Mouse (Mus musculus) lung, postnatal 14 days (tissue): ENCODE measurements around the gene Opcml.

Experiments
- DNase-seq: peaks from one replicate; pipeline ENCODE4 v3.0.0; 2021

Gene Opcml

DNA sequence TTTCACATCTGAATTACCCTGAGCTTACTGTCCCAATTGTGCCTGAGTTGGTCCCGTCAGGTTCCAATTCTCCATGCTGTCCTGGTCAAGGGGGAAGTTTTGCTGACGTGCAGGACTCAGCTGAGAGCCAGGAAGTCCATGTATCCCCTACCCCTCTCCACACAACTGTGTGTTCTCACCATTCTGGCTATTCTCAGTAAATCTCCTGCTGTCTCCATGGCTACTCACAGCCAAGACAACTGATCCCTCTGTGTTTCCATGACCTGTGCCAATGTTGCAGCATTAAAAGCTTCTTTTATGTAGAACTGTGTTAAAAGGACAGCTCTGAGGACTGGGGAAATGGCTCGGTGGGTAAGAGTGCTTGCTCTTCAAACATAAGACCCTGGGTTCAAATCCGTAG, 373.4 kb downstream of the Opcml start:
- no peak for DNase-seq

DNA sequence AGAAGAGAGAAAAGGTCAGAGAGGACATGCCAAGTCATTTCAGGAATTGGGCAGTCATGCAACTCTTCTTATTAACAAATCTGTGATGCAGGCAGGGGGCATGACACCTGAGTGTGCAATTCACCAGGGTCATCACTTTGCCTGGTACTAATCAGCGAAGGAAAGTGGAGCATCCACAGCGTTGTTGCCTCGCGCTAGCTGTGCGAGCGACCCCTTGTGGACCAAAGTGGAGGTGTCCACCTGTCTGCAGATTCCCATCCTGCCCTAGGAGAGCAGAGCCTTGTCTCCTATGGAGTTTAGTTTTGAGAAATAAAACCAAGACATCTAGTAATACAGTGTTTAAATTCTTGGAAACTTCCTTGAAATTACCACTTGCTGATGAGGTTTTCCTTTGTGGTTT, 381.3 kb downstream of the Opcml start:
- DNase-seq, result peak; percentile 52

DNA sequence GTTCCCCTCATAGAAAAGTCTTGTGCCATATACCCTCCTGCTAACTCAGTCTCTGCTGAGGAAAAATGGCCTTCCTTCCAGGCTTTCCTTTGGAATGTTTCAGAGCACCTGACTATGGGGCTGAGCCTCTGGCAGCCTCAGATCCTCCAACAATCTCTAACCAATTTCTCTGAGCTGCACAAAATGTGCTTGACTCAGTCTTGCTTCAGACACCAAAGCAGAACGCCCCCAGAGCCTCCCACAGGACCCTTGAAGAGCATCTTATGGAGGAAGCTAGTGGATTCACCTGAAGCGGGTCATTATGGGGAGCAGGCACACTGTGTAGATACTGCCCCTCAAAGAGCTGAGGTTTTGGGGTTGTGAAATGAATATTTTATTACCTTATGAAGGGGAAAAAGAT, 386.5 kb downstream of the Opcml start:
- no peak for DNase-seq

DNA sequence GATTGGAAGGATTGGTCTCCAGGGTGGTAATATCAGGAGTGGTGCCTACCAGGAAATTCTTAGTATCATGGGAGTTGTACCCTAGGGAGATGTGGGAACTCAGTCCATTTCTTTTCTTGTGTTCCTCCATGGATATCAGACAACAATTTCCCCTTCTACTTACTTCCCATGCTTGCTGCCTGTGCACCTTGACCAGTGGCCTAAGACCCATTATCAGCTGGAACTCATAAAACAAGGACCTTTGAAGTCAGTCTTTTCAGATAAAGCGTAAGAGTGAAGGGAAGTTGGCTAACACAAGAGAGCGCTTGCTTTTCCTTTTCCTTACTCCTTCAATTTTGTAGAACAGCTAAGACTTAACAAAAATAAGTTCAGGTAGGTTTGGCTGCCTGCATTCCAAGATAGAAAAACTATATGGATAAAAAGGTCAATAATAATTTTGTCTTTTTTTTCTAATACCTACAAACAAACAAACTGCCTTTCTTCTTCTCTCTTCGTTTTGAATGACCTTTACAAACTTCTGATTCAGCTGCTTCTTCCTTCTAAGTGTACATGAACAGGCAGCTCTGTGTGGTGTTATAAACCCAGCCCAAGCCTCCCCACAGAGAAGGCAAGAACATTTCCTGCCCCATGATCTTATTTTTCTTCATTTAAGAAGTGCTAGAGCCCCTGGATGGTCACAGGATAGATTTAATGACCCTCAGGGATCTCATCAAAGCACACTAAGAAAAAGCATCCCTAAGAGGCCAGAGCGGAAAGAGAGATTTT, 387.7 kb downstream of the Opcml start:
- no peak for DNase-seq

DNA sequence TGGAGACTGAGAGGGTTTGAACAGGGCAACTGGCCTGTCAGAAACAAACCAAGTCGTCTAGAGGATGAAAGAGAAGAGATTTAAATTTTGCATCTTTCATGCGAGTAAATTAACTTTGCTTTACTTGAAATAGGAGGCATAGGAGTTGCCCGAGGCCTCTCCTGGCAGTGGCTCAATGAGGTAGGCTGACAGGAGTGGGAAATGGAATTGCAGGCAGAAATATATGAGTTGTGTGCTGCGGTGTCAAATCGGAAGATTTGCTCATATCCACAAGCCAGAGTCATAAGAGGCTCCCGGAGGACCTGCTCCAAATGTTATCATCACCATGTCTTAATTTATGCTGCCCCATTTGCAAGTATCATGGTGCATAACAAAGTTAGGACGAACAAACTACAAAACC, 391.3 kb downstream of the Opcml start:
- DNase-seq, result no peak

DNA sequence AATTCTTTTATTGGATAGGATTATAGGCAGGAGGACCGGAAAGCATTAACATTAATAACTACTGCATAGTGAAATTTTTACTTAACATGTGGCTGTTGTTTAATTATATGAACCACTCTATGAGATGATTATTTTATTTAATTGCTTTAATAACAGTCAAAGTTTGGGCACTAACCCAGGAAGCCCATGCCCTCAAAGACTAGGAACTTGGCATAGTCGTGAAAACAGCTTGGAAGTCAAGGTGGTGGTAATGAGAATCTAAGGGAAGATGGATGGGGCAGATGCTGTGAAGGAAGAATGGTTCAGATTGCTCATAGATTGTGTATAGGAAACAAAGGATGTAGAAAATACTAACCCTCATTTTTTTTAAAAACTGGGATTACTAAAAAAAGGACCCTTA, 399.7 kb downstream of the Opcml start:
- no peak for DNase-seq

DNA sequence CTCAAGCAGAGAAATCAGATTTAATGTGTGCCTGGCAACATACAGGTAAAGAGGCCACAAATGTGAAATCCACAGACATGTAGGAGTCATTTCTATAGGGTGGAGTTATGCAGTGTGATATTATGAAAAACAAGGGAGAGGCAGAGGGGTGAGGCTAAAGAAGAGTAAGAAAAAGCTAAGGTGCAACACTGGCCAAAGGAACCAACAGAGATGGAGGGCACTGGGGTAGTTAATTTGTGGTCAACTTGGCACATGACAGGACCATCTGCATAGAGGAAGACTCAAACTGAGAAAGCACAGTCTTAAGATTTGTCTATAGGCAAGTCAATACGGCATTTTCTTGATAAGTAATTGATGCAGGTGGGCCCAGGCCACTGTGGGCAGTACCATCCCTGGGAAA, 400.2 kb downstream of the Opcml start:
- no peak for DNase-seq

DNA sequence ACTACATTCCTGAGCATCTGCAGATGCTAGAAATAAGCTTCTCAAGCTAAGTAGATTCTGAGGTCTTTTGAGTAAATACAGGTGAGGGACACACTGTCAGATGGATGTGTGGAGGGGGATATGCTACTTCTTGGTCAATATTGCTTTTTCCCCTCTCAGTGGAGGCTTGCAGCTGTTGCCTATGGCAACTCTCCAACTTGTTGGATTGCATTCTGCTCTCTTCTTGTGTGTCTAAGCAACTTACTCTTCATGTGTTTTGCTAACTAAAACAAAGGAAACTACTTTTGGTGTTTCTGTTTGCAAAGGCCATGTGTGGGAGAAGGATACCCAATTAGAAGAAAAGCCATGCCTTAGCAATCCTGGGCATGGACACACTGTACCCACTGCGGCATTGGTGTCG, 406.0 kb downstream of the Opcml start:
- no peak for DNase-seq

DNA sequence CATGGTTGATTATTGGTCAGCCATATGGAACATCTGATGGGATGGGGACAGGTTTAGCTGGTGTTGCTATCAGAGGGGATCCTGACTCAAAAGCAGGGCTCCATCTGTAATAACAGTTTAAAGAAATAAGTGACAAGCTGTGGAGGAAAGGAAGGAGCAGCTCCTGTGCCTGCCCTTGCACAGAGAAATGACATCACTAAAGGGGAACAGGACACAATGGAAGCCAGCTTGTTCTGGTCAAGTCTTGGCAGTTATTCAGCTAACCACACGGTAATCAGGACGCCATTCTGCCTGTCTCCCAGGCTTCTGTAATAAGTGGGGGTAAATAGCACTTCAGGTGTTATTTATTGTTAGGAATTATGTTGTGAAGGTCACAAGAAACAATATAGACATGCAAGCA, 406.5 kb downstream of the Opcml start:
- DNase-seq, result no peak

DNA sequence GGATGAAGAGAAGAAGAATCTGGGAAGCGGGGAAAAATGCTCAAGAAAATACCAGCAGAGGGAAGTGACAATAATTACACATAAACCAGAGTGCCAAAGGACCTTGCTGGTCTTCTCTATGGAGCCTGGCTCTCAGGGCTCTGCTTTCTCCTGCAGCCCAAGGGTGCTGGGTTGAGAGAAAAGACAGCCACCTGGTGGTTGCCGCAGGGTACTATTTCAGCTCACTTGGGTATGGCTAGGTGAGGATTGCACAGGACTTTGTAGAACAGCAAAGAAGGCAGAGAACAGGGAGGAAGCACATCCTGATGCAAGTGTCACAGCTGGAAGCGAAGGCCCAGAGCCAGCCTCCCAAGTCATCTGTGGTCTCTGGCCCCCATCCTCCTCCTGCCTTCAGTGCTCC, 407.1 kb downstream of the Opcml start:
- peak; percentile 37 for DNase-seq

DNA sequence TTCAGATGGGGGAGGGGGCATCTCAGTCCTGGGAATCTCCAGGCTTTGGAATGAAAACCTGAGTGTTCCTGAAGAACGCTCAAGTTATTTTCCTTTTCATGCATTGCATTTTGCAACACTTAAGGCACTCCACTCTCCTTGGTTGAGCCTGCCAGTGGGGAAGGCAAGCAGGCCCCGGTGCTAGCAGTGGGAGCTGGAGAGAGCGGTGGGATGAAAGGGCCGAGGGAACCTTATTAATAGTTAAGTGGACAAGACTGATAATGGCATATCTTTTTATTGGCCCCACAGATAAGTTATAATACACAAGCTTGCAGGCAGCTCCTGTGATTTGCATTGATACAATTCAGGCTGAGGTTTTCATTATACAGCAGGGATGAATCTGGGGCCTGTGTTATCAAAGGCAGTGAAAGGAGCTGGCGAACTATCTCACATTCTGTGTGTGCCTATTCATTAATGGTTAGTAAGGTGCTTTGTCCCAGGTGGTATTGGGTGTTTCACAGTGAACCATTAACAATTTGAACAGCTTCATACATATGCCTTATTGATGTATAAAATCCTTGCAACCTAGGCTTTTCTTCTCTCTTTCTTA, 407.6 kb downstream of the Opcml start:
- no peak for DNase-seq

DNA sequence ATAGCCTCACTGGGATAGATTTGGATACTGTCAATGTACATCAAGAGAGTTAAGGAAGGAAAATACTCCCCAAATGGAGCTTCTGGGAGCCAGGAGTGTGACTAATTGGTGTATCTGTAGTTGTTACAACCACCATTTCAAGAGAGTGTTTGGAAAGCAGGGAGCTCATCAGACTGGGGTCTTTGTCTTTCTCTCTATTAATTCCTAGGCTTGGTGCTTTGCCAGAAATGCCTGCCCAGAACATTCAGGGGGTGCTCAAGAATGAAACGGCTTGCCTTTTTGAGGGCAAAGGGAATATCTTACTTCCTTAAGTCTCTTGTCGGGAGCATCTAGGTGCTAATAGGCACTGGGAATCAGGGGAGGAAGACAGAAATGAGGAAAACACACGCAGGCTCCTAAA, 416.9 kb downstream of the Opcml start:
- DNase-seq, result no peak

DNA sequence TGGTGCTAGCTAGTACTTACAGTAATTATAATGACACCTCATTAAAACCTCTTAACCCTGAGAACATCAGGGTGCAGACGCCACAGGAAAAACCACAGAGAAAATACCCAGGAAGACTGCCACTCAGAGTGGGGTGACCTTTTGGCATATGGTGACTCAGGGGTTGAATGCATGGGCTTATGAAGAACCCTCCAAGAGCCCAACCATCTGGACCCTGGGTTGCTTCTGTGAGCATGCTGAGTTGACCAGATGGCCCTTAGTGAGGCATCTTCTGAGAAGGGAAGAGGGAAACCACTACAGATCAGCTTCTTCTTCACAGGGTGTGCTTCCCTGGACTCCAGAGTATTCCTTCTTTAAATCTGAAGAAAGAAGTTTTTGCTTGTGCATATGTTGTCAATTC, 418.1 kb downstream of the Opcml start:
- DNase-seq, result no peak

DNA sequence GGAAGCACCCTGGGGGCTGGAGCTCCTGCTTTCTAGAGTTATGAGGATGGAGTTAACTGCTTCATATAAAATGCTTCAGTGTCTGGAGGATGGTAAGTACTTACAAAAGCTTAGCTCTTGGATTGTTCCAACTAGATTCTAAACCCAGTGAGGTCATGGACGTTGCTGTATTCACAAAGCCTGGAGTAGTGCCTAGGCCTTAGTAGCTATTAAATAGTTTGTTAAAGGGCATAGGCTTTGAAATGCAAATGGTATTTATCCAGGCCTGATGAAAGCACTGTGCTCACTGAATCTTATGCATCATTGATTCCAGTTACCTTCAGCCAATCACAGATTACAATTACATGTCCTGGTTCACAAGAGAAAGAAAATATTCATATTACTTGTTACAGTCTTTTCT, 421.3 kb downstream of the Opcml start:
- no peak for DNase-seq

DNA sequence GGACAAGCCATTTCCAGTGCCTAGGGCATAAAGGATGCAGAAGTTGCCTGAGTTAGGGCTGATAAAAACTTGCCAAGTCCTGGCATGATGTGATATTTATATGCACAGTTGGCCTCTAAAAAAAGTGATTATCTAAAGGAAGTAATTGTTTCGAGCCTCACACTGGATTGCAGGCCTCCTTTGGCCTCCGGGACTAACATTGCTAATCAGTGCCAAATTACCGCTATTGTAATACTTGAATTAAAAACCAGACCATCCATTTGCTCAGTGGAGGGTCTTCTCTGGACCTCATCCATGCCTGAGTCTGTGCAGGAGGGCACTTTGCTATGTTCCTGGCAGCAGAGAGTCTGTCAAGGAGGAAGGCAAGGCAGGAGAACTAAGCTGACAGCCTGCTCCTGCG, 423.3 kb downstream of the Opcml start:
- DNase-seq, result peak; percentile 11

DNA sequence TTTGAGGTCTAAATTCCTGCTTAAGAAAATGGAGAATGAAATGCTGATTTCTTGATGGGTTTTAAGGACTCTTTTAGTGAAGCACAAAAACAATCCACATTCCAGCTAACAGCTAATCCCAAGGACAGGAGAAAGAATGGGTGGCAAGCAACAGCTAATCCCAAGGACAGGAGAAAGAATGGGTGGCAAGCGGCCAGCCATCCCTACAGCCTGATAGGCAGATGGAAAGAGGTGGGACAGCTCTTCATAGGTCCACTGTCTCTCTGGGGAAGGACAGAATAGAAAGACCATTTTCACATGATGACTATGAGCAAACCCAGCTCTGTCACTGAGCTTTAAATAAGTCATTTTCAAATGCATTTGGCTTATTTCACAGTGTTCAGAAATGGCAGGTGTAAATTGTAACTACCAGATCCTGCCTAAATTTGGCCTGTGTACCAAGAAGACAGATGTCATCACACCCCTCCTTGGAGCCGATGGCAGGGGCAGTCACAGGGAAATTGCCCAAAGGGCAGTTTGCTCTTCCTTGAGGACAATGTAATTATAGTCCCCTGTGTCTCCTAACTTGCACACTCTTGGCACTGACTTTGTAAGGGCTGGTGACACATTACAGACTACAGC, 427.6 kb downstream of the Opcml start:
- no peak for DNase-seq

DNA sequence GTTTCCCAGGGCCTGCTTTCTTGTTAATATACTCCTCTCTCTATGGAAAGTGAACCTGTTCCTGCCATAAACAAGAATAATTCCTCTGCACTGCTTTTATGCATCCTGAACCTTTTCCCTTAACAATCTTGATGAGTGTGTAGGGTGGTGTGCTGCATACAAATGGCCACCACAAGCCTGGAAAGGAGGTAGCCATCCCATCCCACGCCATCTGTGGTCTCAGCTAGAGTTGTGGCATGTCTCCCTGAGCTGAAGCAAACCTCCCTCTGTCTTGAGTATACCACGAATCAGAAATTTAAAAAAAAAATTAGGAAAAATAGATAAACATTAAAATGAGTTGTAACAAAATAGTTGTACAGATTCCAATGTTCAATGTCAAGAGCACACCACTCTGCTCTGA, 432.2 kb downstream of the Opcml start:
- DNase-seq, result no peak

DNA sequence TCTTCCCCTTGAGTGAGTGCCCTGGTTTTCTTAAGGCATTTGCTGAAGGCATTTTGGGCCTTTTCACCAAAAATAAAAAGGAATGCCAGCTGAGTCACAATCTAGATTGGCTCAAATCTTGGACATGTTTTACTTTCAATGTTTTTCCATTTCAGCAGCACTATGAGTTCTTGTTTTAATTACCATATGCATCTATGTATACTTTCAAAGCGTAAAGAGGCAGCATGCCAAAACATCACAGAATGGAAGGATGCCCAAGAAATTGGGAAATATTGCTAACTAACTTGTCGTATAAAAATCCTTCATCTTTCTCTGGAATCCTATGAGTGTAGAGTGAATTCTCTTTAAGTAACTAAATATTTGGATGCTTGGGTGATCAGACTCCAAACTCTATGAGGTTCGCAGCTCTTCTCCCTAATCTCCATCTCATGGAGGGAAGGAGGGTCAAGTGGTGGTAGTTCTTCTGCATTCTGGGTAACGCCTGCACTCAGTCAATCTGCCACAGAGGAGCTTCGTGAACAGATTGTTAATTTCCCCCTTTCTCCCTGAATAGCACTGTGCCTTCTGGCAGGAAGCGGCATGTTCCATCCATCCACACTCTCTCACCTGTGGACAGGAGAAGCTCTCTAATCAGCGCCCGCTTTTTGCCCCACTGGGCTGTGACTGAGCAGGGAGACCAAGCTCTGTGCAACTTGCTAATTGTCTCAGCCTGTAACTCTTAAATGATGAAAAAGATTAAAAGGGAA, 435.4 kb downstream of the Opcml start:
- DNase-seq, result no peak

DNA sequence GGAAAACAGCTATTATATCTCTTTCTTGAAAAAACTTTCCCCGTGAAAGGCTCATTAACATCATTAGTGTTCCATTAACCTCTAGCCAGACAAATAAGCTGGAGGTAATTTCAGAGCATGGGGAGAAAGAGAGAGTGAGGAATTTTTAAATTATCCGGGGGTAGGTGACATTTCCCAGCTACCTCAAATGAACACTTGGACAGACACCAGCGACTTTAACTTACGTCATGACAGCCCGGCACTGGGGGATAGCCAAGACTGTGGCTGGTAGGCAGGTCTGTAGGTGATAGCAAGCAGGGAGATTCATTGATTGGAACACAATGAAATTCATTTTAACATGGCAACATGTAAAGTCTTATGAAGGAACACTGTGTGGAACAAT, 436.0 kb downstream of the Opcml start:
- DNase-seq, result no peak

DNA sequence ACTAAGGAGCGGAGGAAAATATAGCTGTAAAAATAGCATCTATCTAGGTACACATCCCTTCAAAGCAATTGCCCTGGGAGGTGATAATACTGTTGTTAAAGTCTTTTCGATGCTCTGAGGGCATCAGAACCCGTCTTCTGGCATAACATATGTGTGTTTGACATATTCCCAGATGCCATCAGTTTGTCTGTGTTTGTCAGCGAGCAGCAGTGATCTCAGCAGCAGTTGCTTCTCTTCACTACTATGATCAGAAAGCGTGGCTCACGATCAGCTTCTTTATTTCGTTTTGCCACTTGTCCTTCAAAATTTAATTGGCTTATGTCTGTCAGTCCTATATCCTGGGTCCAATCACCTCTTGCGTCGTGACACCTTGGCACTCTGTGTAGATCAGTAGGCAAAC, 447.9 kb downstream of the Opcml start:
- DNase-seq, result no peak

DNA sequence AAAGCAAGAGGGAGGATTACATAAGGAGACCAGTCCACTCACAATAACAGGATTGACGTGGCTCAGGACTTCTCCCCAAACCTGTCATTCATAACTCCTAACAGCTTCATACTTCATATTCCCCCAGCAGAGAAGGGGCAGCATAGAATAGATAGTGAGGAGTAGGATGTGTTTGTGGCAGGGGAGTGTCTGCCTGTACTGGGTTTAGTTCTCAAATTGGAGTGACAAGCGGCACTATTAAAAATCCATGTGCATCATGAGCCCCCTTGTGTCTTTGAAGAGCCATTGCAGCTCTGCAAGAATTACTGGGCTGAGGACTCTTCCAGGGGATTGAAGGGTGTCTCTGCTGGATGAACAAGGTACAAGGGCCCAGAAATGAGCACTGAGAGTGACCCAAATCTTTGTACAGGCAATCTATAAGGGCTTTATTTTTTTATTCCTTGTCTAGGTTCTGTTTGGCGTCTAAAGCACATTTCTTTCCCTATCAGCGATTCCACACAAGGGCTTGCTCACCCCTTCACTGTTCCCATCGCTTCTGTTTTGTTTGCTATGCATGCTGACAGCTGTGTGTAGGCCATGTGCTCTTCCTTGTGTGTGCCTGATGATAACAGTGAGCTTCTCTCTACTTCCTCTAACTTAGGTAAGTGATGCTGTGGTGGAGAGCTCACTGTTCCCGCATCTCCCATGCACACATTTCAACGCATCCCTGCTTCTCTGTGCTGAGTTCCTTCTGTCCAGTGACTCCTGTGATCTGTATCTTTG, 457.3 kb downstream of the Opcml start:
- no peak for DNase-seq

DNA sequence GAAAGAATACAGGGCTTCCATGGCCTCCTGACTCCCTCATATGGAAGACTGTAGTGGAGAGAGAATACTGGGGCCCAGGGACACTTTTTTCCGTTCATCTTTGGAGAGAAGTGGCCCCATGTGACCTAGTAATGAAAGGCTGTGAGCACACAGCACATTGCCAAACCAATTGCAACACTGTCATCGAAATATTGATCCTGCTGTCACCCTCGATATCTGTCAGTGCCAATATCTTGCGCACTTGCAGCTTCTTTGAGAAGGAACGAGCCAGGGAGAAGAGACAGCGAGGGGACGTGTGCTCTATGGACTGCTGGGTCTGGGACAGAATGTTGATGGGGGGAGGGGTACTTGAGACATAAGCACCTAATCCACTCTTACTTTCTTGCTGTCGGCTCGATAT, 460.8 kb downstream of the Opcml start:
- DNase-seq, result no peak
